Mouse (Mus musculus) thymus, adult 2 months (tissue): Measurements from ENCODE around the gene C1ql1. TPM values are rescaled to one million over a fixed set of nuclear protein-coding genes. Genes with fewer than 3 reads are reported as not detected.
A peak's percentile ranks its signal among the peaks of the same experiment; 100 is the strongest.

ENCODE experiments used
- DNase-seq: peaks from one replicate; pipeline ENCODE4 v3.0.0; 2021
- H3K27ac ChIP-seq: fragments of 200-500 bp; 2 replicates; pipeline ENCODE4 v1.5.1; 2012; ENCODE audit warnings: low read length, control low read depth; ENCODE audit not compliant: control insufficient read depth, insufficient read depth
- H3K27me3 ChIP-seq: fragments of 200-500 bp; 2 replicates; pipeline ENCODE4 v1.6.1; 2012; ENCODE audit warnings: mild to moderate bottlenecking, low read length, moderate library complexity, mixed read lengths; ENCODE audit not compliant: control insufficient read depth, insufficient read depth
- H3K36me3 ChIP-seq: fragments of 200-500 bp; 2 replicates; pipeline ENCODE4 v1.6.1; 2012; ENCODE audit warnings: mild to moderate bottlenecking, low read length, moderate library complexity; ENCODE audit not compliant: control insufficient read depth, insufficient read depth
- H3K4me1 ChIP-seq: fragments of 200-500 bp; replicated peaks from 2 replicates; pipeline ENCODE4 v1.6.1; 2012; ENCODE audit warnings: low read length; ENCODE audit not compliant: control insufficient read depth, insufficient read depth
- H3K4me3 ChIP-seq: fragments of 200-500 bp; 2 replicates; pipeline ENCODE4 v1.5.1; 2012; ENCODE audit warnings: mild to moderate bottlenecking, low read length, control low read depth, moderate library complexity; ENCODE audit not compliant: control insufficient read depth, insufficient read depth
- CTCF ChIP-seq: fragments of 200-500 bp; IDR thresholded peaks from 2 replicates; pipeline ENCODE4 v1.5.1; 2012; ENCODE audit warnings: mild to moderate bottlenecking, control low read depth, low read length, moderate library complexity, borderline replicate concordance; ENCODE audit not compliant: control insufficient read depth, poor library complexity, insufficient read depth; ENCODE audit errors: extremely low read depth
- POLR2A ChIP-seq: fragments of 200-500 bp; IDR thresholded peaks from 2 replicates; pipeline ENCODE4 v1.6.1; 2012; ENCODE audit warnings: mild to moderate bottlenecking, low read length, control low read depth, moderate library complexity; ENCODE audit not compliant: control insufficient read depth, poor library complexity, insufficient read depth; ENCODE audit errors: extremely low read depth
- WGBS: fragments of 180-500 bp; shearing (Covaris S2); methylation state at CpG from one replicate; pipeline ENCODE4 v1.1.7; 2018; 5-methylcytosine and 5-hydroxymethylcytosine counted together
- polyA plus RNA-seq: library from polyadenylated mRNA; depleted of rRNA; stranded (reverse); fragments of >200 nt; gene quantifications from 2 replicates; pipeline ENCODE4 v1.2.3, GENCODE M21; 2012

The C1ql1 gene
- polyA plus RNA-seq, 1 experiment, result 0.20 TPM

GRCm38 (mm10) chr11:102915380-102915779, 31.1 kb downstream of the C1ql1 start:
- H3K36me3 ChIP-seq, result peaks cover 52% of the 10 kb centered on the region
- WGBS, result 94% methylated on average over 9 of the region's 9 CpGs

GRCm38 (mm10) chr11:102911376-102911775, 35.1 kb downstream of the C1ql1 start:
- no peak for TF ChIP-seq POLR2A
- TF ChIP-seq CTCF, result no peak
- Histone ChIP-seq H3K4me3 (no peak overlapping the region), H3K27ac (no peak overlapping the region), H3K4me1 (no peaks in the 10 kb centered on the region), H3K36me3 (peaks cover 88% of the 10 kb centered on the region), H3K27me3 (no peaks in the 10 kb centered on the region)
- over 99% methylated on average over 7 of the region's 7 CpGs for WGBS
- no peak for DNase-seq

More at GRCm38 (mm10) chr11:102915380-102915779, 31.1 kb downstream of the C1ql1 start:
- Histone ChIP-seq H3K4me3 (no peak overlapping the region), H3K27me3 (no peaks in the 10 kb centered on the region), H3K4me1 (no peaks in the 10 kb centered on the region), H3K27ac (no peak overlapping the region)
- DNase-seq, result no peak
- TF ChIP-seq CTCF, result no peak
- TF ChIP-seq POLR2A, result no peak

GRCm38 (mm10) chr11:102903654-102904053, 42.8 kb downstream of the C1ql1 start:
- no peaks in the 10 kb centered on the region for H3K27me3 ChIP-seq
- WGBS, result 91% methylated on average over 7 of the region's 7 CpGs

GRCm38 (mm10) chr11:102902107-102902506, 44.4 kb downstream of the C1ql1 start:
- H3K36me3 ChIP-seq, result peaks cover 13% of the 10 kb centered on the region; the same call in 1 of the 2 replicates
- no peaks in the 10 kb centered on the region for H3K4me1 ChIP-seq
- H3K4me3 ChIP-seq, result no peak overlapping the region
- no peak for DNase-seq
- 89% methylated on average over 5 of the region's 5 CpGs for WGBS
- no peaks in the 10 kb centered on the region for H3K27me3 ChIP-seq
- no peak overlapping the region for H3K27ac ChIP-seq
- TF ChIP-seq CTCF (no peak), POLR2A (no peak)

More at GRCm38 (mm10) chr11:102903654-102904053, 42.8 kb downstream of the C1ql1 start:
- TF ChIP-seq POLR2A, result no peak
- no peak for TF ChIP-seq CTCF
- no peak overlapping the region for H3K27ac ChIP-seq
- no peaks in the 10 kb centered on the region for H3K4me1 ChIP-seq
- no peak overlapping the region for H3K4me3 ChIP-seq
- no peak for DNase-seq
- H3K36me3 ChIP-seq, result peaks cover 29% of the 10 kb centered on the region

GRCm38 (mm10) chr11:102901199-102901598, 45.3 kb downstream of the C1ql1 start:
- no peak overlapping the region for H3K4me3 ChIP-seq
- H3K36me3 ChIP-seq, result peaks cover 8% of the 10 kb centered on the region; the same call in 1 of the 2 replicates
- DNase-seq, result no peak
- TF ChIP-seq POLR2A (no peak), CTCF (no peak)
- 56% methylated on average over 4 of the region's 4 CpGs for WGBS
- H3K27ac ChIP-seq, result no peak overlapping the region
- H3K4me1 ChIP-seq, result no peaks in the 10 kb centered on the region
- no peaks in the 10 kb centered on the region for H3K27me3 ChIP-seq

GRCm38 (mm10) chr11:102900763-102901162, 45.7 kb downstream of the C1ql1 start, which contains the start of gene Gfap:
Gfap (minus strand) TSS chr11:102900912.
- Histone ChIP-seq H3K36me3 (peaks cover 4% of the 10 kb centered on the region; the same call in 1 of the 2 replicates), H3K27ac (no peak within 1 kb of the TSS), H3K4me3 (no peak within 1 kb of the TSS), H3K27me3 (no peaks in the 10 kb centered on the region), H3K4me1 (no peaks in the 10 kb centered on the region)
- WGBS, result 10% methylated on average over 7 of the region's 7 CpGs
- TF ChIP-seq CTCF (peak; percentile 77; the same call in 1 of the 2 replicates), POLR2A (no peak)
- DNase-seq, result peak; percentile 52

- Histone ChIP-seq H3K36me3 (no peaks in the 10 kb centered on the region), H3K4me3 (no peak overlapping the region), H3K4me1 (peaks cover 4% of the 10 kb centered on the region), H3K27me3 (no peaks in the 10 kb centered on the region), H3K27ac (no peak overlapping the region)
- no peak for TF ChIP-seq POLR2A
- no peak for TF ChIP-seq CTCF
- DNase-seq, result no peak
- 90% methylated on average over 9 of the region's 9 CpGs for WGBS
These were observed 48.1 kb downstream of the C1ql1 start for GRCm38 (mm10) chr11:102898408-102898807.
